Mouse (Mus musculus) brain, embryonic 14.5 days (tissue): ENCODE measurements around the gene Ppa2. TPM values are rescaled to one million over a fixed set of nuclear protein-coding genes. Genes with fewer than 3 reads are reported as not detected.

ENCODE experiments used
- DNase-seq: peaks from one replicate; pipeline ENCODE4 v3.0.0-alpha.2; 2011; ENCODE audit warnings: low read depth
- CTCF ChIP-seq: fragments of 200-500 bp; IDR thresholded peaks from 2 replicates; pipeline ENCODE4 v1.5.1; 2012; ENCODE audit warnings: inconsistent platforms, mild to moderate bottlenecking, moderate library complexity, borderline replicate concordance; ENCODE audit not compliant: insufficient read depth, insufficient read length; ENCODE audit errors: extremely low read depth
- POLR2A ChIP-seq: fragments of 200-500 bp; IDR thresholded peaks from 2 replicates; pipeline ENCODE4 v1.6.1; 2012; ENCODE audit warnings: mild to moderate bottlenecking, inconsistent platforms, borderline replicate concordance; ENCODE audit not compliant: poor library complexity, insufficient read depth, insufficient read length, severe bottlenecking; ENCODE audit errors: extremely low read depth
- polyA plus RNA-seq: library from polyadenylated mRNA; depleted of rRNA; stranded (reverse); fragments of >200 nt; gene quantifications from 2 replicates; pipeline ENCODE4 v1.2.3, GENCODE M21; 2012

The Ppa2 gene
- polyA plus RNA-seq, 1 experiment, result 41.8 TPM

GRCm38 (mm10) chr3:133364138-133364537, 54.2 kb downstream of the Ppa2 start:
- no peak for TF ChIP-seq CTCF
- TF ChIP-seq POLR2A, result no peak
- no peak for DNase-seq

DNA sequence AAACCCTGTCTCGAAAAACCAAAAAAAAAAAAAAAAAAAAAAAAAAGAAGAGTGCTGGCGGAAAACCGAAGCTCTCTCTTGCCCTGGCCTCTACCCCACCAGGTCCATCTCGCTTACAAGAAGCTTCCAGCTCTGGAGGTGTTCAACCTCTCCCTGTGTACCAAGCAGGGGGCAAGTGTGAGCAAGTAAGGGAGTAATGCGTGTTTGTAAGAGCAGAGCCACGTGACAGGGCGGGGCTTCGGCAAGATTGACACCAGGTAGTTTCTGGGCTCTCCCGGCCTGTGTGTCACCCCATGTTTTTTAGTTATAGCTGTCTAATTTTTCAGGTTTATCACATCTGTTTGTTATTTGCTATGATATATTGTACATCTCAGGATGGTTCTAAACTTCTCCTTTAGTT, 56.2 kb downstream of the Ppa2 start:
- TF ChIP-seq POLR2A, result no peak
- no peak for TF ChIP-seq CTCF
- no peak for DNase-seq

DNA sequence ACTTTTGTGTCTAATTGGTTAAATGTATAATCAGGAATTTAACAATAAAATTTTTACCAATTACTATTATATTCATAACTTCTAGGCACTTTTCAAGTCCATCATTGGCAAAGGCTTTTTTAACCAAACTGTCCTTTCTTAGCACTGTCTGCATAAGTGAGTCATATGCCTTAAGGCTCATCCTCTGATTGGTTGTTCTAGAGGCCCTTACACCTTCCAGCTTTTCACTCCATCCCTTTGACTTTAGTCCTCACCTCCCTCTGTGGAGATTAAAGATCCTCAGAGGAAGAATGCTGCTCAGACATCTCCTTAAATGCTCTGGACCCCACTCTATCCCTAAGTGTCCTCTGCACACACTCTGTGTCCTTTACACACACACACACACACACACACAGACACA, 68.3 kb downstream of the Ppa2 start:
- TF ChIP-seq POLR2A (no peak), CTCF (no peak)
- DNase-seq, result no peak

DNA sequence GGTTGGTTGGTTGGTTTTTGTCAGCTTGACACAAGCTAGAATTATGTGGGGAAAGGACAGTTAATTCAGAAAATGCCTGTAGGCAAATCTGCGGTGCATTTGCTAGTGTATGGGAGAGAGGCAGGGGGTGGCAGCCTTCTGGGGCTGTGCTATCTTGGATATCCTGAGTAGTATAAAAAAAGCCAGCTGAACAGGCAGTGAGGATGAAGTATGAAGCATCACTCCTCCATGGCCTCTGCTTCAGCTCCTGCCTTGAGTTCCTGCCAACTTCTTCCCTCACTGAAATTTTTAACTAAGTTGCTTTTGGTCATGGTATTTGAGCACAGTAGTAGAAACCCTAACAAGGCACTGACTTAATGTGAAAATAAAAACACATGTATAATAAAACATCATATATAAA, 70.1 kb downstream of the Ppa2 start:
- no peak for TF ChIP-seq CTCF
- TF ChIP-seq POLR2A, result no peak
- DNase-seq, result no peak

- TF ChIP-seq POLR2A (no peak), CTCF (no peak)
- no peak for DNase-seq
Observed at GRCm38 (mm10) chr3:133381519-133381918, 71.6 kb downstream of the Ppa2 start.

DNA sequence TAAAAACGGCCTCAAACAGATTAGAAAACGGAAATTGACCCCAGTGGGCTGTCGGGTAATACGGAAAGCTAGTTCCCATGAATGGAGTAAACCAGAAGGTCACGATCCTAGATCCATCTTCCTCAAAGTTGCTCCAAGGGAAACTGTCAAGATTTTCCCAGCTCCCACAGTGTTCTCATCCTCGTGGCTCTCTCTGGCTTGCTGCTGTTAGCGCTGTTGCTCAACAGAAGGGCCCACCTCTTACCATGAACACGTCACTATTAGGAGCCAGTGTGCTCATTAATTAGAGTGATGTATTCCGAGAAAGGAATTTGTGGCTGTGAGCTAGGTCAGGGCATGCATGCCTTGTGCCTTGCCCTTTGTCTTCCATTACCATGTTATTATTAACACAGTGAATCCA, 72.2 kb downstream of the Ppa2 start:
- DNase-seq, result no peak
- no peak for TF ChIP-seq CTCF
- TF ChIP-seq POLR2A, result no peak

DNA sequence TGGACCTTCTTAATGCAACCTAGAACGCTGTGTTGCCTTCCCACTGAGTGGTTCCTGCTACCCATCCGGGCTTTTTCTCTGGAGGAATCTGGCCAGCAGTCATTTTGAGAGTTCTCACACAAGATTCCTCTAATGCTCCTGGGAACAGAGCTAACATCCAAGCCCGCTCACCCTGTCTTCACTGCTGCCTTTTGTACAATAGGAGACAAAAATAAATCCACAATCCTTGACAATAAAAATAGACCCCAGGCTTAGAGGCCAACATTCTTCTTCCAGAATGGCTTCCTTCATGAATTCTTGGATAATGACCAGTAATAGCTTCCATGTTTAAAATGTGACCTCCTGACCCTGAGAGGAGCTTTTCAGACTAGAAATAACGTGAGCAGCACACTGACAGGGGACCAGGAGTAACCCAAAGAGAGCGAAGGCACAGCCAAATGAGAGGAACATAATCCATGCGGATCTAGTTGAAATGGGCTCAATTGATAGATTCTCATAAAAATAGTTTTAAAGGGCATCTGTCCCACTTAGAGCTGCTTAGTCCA, 74.3 kb downstream of the Ppa2 start:
- TF ChIP-seq POLR2A (no peak), CTCF (no peak)
- DNase-seq, result no peak

GRCm38 (mm10) chr3:133387283-133387682, 77.4 kb downstream of the Ppa2 start:
- no peak for DNase-seq

DNA sequence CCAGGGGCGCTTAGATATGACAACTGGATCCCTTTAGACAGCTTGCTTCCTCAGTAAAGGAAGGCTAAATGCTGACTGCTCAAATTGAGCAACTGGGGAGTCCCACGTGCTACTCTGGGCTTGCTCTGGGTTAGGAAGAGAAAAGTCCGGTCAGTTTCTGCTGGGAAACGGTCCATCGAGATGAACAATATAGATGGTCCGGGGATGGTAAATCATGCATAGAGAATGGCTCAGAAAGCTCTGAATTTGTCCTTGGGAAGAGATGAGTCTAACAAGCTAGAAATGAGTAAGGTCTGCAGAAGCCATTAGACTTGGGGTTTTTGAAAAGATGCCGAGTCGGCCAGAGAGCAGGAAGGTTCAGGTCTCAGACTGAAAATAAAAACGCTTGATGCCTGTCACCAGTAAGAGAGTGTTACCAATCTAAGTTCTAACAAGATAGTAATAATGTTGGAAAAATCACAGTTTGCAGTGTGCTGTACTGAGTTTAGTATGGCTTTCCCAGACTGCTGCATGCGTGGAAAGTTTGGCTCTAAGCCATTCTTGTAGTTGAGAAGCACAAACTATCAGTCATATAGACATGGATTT, 80.0 kb downstream of the Ppa2 start:
- DNase-seq, result no peak

More at GRCm38 (mm10) chr3:133387283-133387682, 77.4 kb downstream of the Ppa2 start:
- TF ChIP-seq POLR2A, result no peak
- TF ChIP-seq CTCF, result no peak

DNA sequence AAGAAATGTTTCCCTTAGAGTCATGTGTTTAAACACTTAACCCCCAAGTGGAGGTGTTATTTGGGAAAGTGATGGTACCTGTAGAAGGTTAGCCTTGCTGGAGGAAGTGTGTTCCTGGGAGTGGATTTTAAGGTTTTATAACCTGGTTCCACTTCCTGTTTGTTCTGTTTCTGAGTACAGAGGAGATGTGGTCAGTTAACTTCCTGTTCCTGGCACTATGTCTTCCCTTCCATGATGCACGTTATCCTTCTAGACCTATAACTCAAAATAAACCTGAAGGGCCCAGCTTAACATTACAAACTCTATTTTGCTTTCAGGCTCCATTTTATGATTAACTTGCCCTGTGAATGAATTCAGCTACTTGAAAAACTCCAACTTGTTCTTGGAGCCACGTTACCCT, 84.6 kb downstream of the Ppa2 start:
- no peak for DNase-seq
- TF ChIP-seq POLR2A (no peak), CTCF (no peak)

More for the DNA sequence above, 80.0 kb downstream of the Ppa2 start:
- TF ChIP-seq CTCF, result no peak
- no peak for TF ChIP-seq POLR2A

GRCm38 (mm10) chr3:133403849-133404248, 93.9 kb downstream of the Ppa2 start:
- TF ChIP-seq POLR2A, result no peak
- no peak for TF ChIP-seq CTCF
- no peak for DNase-seq

DNA sequence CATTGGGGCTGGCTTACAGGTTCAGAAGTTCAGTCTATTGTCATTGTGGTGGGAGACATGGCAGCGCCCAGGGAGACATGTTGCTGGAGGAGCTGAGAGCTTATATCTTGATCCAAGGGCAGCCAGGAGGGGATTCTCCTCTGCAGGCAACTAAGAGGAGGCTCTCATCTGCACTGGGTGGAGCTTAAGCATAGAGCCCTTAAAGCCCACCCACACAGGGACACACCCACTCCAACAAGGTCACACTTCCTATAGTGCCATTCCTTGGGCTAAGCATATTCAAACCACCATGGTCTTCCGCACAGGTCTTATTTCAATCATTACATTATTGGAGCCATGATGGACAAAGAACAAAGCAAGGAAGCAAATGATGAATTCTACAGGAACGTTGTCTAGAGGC, 95.7 kb downstream of the Ppa2 start:
- TF ChIP-seq CTCF, result no peak
- TF ChIP-seq POLR2A, result no peak
- DNase-seq, result no peak
